Mouse (Mus musculus): ENCODE measurements around the gene Zfp42.
"Not testable (repeated sequence)": the region's sequence is repeated elsewhere in the genome, so short reads cannot be mapped to it uniquely, and the experiment has no call there.

Gene Zfp42

DNA sequence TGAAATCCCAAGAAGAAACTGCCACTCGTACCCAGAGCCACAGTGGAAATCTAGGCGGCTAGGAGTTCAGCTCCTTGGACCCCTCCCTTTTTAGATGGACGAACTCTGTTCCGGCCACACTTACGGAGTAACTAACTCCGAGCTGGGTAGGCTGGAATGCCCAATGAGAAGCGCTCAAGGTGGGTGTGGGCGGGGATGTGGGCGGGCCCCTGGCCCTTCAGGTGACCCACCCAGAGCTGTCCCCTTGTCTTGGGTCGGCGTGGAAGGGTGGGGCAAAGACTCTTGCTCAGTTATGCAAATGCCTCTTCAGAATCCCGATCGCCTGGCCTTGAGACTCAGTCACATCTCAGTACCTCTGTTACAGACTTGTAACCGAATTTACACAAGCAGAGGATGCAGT lies at the start of gene Zfp42:
Gene Zfp42, minus strand, starts transcription at position 85 of the 400 bp plus-strand sequence.
- no peak for DNase-seq

DNA sequence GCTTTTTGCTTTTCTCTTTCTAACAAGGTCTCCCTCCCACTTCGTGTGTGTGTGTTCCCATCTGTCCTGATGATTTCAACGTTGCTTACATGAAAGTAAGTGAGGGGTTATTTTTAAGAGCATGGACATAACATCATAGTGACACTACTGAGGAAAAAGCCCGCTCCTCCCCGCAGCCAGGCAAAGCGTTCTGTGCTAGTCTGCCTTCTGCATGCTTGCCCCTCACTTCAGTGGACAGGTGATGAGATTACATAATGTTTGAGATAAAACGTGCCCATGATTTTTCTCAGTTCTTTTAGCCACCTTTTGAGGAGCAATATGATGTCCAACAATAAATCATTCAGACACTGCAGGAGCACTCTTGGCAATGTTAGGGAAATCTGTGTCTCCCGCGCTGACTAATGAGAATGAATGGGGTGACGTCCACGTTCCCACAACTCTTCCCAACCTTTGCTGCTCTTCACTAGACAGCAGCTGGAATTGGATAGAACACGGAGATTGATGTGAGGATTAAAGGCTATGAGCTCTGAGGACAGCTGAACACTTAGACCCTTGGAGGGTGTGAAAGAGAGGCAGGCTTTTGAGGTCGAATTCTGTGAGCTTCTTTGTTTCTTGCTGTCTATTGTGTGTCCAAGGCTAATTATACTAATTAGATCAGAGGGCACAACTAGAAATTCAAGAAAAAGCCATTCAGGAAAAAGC lies 49.4 kb upstream of the Zfp42 start:
- no peak for DNase-seq

DNA sequence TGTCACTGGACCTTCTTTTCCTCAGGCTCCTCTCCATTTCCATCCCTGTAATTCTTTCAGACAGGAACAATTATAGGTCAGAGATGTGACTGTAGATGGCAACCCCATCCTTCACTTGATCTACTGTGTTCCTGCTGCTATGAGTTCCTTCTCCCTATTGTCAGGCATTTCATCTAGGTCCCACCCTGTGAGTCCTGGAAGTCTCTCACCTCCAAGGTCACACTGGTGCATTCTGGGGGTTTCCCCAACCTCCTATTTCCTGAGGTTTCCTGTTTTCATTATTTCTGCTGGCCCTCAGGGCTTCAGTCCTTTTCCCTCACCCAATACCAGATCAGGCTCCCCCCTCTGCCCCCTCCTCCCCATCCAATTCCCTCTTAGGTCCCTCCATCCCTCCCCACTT lies 45.5 kb upstream of the Zfp42 start:
- not testable (repeated sequence) for DNase-seq

DNA sequence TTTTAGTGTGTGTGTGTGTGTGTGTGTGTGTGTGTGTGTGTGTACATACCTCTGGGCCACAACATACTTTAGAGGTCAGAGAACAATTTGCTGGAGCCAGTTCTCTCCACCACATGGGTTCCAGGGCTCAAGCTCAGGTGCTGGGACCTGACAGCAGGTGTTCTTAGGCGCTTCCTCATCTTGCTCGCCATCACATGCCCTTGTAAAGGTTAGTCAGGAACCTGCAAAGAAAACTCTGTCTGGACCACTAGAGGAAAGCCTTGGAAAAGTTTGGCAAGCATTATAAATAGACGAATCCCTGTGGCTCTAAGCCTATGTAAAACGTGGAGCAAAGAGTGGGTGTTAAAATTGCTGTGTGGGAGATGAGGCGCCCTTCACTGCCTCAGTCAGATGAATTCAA lies 31.8 kb upstream of the Zfp42 start:
- DNase-seq: no peak

DNA sequence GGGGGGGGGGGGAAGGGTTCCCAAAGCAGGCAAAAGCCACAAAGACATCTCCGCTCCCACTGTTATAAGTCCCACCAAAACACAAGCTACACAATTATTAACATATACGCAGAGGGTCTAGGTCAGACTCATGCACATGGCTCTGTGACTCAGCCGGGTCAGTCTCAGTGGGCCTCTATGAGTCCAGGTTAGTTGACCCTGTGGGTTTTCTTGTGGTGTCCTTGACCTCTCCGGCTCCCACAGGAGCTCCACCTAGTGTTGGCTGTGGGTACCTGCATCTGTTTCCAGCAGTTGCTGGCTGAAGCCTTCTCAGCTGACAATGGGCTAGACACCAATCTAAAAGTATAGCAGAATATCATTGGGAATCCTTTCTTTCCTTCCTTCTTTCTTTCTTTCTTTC lies 26.7 kb upstream of the Zfp42 start:
- DNase-seq: peak; percentile 3 to 28

DNA sequence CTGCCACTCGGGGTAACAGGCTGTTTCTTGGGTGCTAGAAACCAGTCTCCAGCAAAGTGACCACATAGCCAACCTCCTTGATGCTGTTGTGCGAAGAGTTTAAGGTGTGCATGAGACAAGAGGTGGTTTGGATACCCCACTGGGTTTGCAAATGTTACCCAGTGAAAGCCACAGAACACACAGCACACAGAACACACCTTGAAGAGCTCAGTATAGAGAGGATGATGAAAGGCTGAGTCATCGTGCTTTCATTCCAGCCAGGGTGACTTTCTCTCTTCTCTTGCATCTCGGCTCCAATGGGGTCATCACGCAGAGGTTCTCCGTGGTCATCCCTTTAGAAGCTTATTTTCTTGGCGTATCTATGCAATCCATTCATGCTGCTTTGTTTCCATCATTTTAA lies 24.9 kb upstream of the Zfp42 start:
- no peak for DNase-seq

DNA sequence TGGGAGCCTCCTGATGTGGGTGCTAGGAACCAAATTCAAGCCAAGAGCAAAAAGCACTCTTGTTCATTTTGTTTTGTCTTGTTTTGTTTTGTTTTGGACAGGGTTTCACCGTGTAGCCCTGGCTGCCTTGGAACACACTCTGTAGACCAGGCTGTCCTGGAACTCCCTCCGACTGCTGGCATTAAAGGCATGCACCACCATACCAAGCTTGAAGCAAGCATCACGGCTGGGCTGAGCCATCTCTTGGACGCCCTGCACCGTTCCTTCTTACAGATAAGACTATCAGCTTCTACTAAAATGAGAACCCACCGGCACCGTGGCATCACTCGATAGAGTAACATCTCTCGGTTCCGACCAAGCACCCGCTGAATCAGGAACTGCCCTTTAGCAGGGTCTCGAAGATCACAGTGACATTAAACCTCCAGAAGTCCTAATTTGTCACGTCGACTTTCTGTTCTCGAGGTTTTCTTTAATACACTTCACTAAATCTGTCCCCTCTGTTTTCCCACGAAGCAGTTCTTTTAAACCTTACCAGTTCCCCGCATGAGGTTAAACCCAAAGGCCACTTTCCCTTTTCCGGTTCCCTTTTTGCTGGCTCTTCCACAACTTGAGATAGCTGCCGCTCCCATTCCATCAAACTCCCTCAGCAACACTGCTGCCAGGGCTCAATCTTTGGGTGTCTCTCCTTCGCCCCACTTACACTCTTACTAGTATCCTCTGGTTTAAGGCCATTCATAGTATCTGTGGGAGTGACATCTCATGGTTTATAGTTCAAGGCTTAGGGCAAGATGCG lies 23.3 kb upstream of the Zfp42 start:
- DNase-seq: no peak

DNA sequence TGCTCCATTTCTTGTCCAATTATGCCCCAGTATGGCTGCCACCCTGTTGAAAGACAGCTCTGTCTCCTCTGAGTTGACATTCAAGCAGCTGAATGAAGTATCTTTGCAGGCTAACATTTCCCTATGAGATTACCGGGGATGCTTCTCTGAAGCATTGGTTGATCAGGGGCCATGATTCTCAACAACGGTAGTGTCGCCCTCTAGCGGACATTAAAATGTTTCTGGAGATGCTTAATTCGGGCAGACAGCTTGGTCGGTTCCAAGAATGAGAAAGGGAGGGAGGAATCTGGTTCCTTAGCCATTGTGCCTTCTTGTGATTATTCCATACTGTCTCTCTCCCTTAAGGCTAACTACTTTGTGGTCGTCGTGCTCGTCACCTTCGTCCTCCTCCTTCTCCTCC lies 21.9 kb upstream of the Zfp42 start:
- DNase-seq: no peak

DNA sequence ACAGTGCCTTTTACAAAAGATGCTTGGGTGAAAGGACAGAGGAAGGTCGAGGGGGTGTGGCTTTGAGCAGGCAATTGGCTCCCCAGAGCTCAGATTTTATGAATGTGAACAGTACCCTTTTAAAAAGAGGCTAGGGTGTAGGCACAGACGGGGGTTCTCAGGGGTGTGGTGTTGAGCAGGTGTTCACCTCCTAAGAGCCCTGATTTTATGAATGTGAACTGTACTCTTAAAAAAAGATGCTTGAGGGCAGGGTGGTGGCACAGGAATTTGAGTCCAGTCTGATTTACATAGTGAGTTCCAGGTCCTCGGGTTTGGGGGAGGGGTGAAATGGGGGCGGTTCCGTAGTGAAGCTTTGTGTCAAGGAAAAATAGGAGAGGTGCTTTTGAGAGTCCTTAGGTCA lies 14.0 kb upstream of the Zfp42 start:
- DNase-seq: no peak

DNA sequence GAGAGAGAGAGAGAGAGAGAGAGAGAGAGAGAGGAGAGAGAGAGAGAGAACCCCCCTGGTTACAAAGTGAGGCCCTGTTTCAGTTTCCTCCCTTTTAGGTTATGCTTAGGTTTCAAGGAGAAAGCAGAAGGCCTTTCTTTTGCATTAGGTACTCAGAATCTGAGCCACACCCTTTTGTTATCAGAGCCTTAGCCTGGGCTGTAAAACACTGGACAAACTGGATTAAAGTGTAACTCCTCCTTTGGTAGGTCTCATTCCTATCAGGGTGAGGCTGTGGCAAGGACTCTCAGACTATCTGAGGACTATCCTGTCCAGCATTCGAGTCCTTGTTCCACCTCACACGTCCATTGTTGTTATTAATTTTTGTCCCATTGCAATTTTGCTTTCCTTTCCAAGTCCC lies 1.4 kb upstream of the Zfp42 start:
- DNase-seq: no peak

DNA sequence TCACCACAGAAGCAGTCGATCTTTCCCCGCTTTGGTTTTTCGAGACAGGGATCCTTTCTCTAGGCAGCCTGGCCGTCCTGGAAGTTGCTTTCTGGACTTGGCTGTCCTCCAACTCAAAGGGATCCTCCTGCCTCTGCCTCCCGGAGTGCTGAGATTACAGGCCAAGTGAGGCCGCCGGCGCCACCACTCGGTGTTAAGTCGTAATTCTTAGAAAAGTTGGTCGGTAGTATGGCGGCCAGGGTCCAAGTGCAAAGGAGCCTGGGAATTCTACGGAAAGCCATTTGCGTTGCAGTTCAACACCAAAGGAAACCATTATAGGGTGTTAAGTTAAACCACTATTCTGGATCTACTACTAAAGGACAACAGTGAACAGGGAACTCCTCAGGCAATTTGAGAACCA lies 1.1 kb downstream of the Zfp42 start:
- no peak for DNase-seq

DNA sequence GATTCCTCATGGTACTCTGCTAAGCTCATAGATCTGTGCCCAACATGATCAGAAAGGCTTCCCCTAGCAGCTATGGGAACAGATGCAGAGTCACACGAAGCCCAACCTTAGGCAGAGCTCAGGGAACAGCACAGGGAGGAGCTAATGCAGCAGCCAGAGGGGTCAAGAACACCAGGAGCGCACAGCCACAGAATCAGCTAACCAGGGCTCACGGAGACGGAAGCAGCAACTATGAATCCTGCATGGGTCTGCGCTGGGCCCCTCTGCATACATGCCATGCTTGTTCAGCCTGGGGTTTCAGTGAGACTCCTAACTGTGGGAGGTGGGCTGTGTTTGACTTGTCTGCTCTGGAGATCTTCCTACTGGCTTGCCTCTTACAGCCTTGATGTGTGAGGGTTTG lies 7.0 kb downstream of the Zfp42 start:
- no peak for DNase-seq

DNA sequence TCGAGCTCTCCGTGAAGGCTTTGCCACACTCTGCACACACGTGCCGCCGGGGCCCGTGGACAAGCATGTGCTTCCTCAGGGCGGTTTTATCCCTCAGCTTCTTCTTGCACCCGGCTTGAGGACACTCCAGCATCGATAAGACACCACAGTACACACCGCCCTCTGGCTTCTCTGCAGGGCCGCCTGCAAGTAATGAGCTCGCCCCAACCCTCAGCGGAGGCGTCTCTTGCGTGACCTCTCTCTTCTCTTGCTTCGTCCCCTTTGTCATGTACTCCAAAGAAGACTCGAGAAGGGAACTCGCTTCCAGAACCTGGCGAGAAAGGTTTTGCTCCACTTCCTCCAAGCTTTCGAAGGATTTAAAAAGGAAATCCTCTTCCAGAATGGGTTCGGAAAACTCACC lies 11.0 kb downstream of the Zfp42 start:
- DNase-seq: no peak

DNA sequence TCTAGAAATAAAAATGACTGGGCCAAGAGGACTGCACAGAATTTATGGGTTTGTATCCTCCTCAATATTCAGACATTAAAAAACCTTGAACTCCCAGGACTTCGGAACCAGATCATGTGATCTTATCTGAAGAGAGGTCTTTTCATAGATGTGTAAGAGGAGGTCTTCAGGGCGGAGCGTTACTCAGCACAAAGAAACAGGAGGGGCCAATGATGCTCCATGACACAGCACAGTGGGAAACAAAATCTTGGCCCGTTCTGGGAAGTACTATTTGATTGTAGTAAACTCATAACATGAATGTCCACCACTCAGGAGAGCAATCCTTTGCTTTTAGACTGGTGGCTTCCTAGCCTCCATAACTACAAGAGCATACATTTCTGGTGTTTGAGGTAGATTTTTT lies 12.6 kb downstream of the Zfp42 start:
- no peak for DNase-seq

DNA sequence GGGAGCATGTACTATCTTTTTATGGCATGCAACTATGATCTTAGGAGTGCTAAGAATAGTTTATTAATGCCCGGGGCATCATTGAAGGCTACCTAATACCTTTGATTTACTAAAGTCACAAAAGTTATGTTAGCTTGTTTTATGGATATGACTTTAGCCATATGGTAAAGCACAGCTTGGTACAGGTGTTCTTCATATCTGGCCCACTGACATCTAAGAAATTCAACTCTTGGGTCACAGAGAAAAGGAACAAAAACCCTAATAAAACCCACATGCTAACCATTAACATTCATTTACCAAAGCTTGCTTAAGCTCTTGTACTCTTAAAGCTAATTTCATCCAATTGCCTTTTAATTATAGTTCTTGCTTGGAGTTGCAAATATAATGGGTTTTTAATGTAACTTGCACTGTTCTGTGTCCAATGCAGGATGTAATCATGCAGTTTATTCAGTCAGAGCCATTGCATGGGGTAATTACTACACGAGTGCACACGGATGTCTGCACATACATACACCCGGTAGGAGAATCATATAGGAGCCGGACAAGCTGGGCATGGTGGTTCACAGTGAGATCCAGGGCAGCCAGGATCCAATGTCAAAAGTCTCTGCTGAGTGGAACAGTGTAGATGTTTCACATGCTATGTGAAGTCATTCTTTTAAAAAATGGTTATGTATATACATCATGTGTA lies 16.2 kb downstream of the Zfp42 start:
- DNase-seq: no peak

DNA sequence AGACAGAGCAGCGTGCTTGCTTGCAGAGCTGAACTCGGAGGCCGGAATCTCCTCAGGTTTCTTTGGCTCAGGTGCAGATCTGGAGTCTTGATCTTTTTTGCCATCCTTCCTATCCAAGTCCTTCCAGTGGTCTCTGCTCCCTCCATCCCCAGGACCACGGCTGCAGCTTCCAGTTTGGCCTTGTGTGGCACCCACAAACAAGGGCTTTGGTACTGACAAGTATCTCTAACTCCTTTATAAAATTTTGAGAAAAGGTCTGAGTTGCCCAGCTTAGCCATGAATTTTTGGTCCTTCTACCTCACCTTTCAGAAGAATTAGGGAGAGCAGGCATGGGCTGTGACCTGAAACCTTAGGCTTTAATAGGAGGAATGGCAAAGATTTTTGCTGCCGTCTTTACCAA lies 17.0 kb downstream of the Zfp42 start:
- no peak for DNase-seq

DNA sequence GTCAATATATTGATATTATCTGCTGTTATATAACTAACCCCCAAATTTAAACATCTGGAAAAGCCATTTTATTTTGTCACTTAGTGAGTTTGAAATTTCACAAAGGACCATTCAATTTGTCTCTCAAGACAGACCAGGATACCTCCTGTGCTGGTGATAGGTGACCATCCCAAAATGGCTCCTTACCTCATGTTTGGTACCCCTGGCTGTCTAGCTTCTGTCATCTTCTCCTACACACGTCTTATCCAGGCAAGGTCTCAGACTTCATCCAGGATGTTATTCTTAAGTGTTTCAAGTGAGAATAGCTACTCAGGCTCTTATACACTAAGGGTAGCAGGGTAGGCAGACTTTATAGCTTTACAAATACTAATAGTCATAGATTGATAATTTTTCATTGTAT lies 17.9 kb downstream of the Zfp42 start:
- DNase-seq: no peak

DNA sequence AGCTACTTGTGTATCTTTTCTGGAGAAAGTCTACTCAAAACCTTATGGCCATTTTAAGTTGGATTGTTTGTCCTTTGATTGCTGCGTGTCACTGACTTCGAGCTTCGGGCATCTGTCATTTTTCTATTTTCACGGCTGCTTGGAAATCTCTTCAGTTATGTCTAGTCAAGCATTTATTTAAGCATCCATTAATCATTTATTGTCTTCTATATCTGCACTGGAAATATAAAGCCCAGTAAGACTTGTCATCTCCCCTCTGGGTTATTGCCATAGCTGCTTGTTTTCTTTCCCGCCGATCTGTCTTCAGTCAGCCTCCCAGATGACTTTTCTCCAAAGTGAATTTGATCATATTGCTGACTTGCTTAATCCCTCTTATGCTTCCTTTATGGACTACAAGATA lies 19.3 kb downstream of the Zfp42 start:
- no peak for DNase-seq

DNA sequence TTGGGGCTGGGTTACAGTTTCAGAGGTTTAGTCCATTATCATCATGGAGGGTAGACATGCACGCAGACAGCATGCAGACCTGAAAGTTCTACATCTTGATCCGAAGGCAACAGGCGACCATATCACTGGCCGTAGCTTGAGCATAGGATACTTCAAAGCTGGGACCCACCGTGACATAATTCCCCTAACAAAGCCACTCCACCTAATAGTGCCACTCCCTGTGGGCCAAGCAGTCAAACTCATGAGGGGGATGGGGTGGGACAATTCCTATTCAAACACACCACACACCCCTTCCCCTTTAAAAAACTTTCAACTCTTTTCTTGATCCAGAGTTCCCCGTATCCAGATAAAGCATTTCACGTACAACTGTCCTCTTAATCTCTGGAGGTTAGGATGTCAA lies 23.5 kb downstream of the Zfp42 start:
- DNase-seq: no peak

DNA sequence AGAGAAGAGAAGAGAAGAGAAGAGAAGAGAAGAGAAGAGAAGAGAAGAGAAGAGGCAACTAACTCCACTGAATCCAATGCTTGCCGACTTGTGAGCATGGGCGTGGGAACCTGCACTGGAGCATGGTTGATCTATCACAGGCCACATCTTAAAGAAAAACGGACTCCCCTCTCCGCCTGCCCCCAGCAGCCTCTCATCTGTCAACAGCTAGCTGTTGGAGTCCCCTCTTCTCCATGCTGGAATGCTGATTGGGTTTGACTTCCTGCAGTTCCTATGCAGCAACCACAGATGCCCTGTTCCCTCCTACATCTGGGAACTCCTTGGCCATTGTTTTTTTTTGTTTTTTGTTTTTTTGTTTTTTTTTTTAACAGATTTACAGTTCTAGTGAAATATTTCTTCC lies 28.4 kb downstream of the Zfp42 start:
- DNase-seq: no peak

DNA sequence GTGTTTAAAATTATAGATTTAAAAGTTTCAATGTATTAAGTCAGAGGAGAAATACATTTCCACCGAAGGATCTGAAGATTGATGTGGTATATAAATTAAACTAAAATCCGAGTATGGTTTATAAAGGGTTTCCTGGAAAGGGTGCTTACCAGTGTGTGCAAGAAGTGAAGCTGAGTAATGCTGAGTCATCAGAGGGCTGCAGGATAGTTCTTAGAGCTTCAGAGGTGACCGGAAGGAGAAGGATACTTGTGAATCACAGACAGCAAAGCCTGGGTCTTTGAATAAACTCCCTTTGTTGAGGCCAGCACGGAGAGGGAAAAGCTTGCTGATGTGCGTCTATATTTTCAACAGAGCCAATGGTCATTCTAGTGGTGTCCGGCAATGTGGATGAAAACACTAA lies 45.8 kb downstream of the Zfp42 start:
- DNase-seq: no peak

DNA sequence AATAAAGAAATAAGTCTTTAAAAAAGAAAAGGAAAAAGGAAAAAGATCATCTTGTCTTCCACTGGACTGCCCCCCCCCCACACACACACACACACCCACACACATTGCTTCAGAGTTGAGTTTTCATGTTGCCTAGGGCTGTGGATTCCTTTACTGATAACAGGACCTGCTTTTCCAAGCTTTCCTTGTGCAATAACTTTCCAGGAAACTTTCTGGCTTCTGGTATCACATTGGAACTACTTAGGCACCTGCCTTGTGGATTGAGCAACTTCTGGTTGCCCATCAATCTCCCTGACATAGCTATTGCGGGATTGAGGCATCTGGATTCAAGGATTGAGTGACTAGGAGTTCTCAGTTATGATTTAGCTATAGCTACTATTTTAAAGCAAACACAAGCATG lies 48.9 kb downstream of the Zfp42 start:
- DNase-seq: no peak

DNA sequence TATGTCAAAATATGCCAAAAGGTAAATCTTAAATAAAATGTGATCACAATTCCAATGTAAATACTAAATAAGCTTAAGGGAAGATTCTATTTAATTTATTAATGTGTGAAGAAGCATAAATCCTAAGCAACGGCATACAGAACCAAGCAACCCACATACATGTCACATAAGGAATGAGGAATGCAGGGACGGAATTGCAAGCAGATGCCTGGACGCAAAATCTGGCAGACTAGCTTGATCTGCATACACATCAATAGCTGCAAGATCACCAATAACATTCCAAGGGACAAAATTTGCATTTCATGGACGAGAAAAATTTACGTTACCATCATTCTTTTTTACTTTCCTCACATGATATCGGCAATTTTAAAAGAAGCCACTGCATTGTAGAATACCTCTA lies 51.1 kb downstream of the Zfp42 start:
- no peak for DNase-seq

DNA sequence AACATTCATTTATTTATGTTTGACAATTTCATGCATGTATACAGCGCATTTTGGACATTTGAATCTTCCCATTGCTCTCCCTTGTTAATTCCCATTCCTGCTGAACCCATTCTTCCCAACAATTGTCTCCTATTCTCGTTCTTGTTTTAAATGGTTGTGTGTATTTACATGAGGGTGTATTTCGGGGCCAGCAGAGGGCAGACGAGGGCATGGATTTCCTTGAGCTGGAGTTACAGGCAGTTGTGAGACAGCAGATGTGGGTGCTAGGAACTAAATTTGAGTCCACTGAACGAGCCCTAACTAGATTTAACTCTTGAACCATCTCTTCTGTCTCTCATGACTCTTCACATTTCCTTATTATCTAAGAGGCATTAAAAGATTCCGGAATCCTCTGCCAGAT lies 55.1 kb downstream of the Zfp42 start:
- no peak for DNase-seq

Measured in cerebellum, postnatal 14 days (tissue).